Mouse (Mus musculus) small intestine, adult 2 months (tissue): ENCODE data around the gene Myl12a. TPM values are rescaled to one million over a fixed set of nuclear protein-coding genes. Genes with fewer than 3 reads are reported as not detected.
A peak's percentile ranks its signal among the peaks of the same experiment; 100 is the strongest.

ENCODE experiments used
- H3K27ac ChIP-seq: fragments of 200-500 bp; 2 replicates; pipeline ENCODE4 v1.5.1; 2012; ENCODE audit warnings: low read depth, low read length, control low read depth, inconsistent platforms; ENCODE audit not compliant: insufficient read depth
- H3K27me3 ChIP-seq: fragments of 200-500 bp; 2 replicates; pipeline ENCODE4 v1.6.1; 2012; ENCODE audit warnings: mild to moderate bottlenecking, moderate library complexity, low read length, inconsistent platforms; ENCODE audit not compliant: control insufficient read depth, insufficient read depth
- H3K36me3 ChIP-seq: fragments of 200-500 bp; 2 replicates; pipeline ENCODE4 v1.6.1; 2012; ENCODE audit warnings: mild to moderate bottlenecking, low read length, control low read depth, inconsistent platforms; ENCODE audit not compliant: control insufficient read depth, insufficient read depth
- H3K4me1 ChIP-seq: fragments of 200-500 bp; 2 replicates; pipeline ENCODE4 v1.6.1; 2012; ENCODE audit warnings: low read length, inconsistent platforms, mixed read lengths; ENCODE audit not compliant: control insufficient read depth, insufficient read depth, insufficient read length
- H3K4me3 ChIP-seq: fragments of 200-500 bp; 2 replicates; pipeline ENCODE4 v1.5.1; 2012; ENCODE audit warnings: low read depth, mild to moderate bottlenecking, control low read depth, inconsistent platforms, low read length, moderate library complexity
- CTCF ChIP-seq: fragments of 200-500 bp; IDR thresholded peaks from 2 replicates; pipeline ENCODE4 v1.5.1; 2012; ENCODE audit warnings: low read depth, mild to moderate bottlenecking, control low read depth, inconsistent platforms, low read length, moderate library complexity, mixed read lengths; ENCODE audit not compliant: insufficient replicate concordance, insufficient read length; ENCODE audit errors: extremely low read depth
- POLR2A ChIP-seq: fragments of 200-500 bp; IDR thresholded peaks from 2 replicates; pipeline ENCODE4 v1.6.1; 2012; ENCODE audit warnings: low read depth, mild to moderate bottlenecking, control low read depth, inconsistent platforms, low read length, moderate library complexity
- whole genome bisulfite sequencing: fragments of 180-500 bp; shearing (Covaris S2); methylation state at CpG from one replicate; pipeline ENCODE4 v1.1.7; 2018; 5-methylcytosine and 5-hydroxymethylcytosine counted together
- polyA plus RNA-seq: library from polyadenylated mRNA; depleted of rRNA; stranded (reverse); fragments of >200 nt; gene quantifications from 2 replicates; pipeline ENCODE4 v1.2.3, GENCODE M21; 2012

Myl12a gene
- polyA plus RNA-seq, 1 experiment = 52.7 TPM

- H3K4me1 ChIP-seq = no peaks in the 10 kb centered on the region
- H3K27ac ChIP-seq = peak overlapping the region; percentile 27; the same call in 1 of the 2 replicates
- peak overlapping the region; percentile 42 for H3K4me3 ChIP-seq
- TF ChIP-seq CTCF (no peak), POLR2A (no peak)
- H3K36me3 ChIP-seq = no peaks in the 10 kb centered on the region
- no peaks in the 10 kb centered on the region for H3K27me3 ChIP-seq
- WGBS = 42% methylated on average over 6 of the region's 6 CpGs
These were observed 16.6 kb upstream of the Myl12a start for GRCm38 (mm10) chr17:71019309-71019655.

- Histone ChIP-seq H3K27me3 (no peaks in the 10 kb centered on the region), H3K36me3 (no peaks in the 10 kb centered on the region), H3K4me1 (no peaks in the 10 kb centered on the region), H3K4me3 (no peak overlapping the region), H3K27ac (no peak overlapping the region)
- 87% methylated on average over 15 of the region's 15 CpGs for WGBS
- TF ChIP-seq CTCF (no peak), POLR2A (no peak)
These were observed 16.1 kb upstream of the Myl12a start for GRCm38 (mm10) chr17:71018616-71019308.

GRCm38 (mm10) chr17:71018151-71018550 is 15.5 kb upstream of the Myl12a start:
- H3K4me3 ChIP-seq = no peak overlapping the region
- H3K27ac ChIP-seq = no peak overlapping the region
- no peak for TF ChIP-seq CTCF
- H3K27me3 ChIP-seq = no peaks in the 10 kb centered on the region
- peaks cover 2% of the 10 kb centered on the region; the same call in 1 of the 2 replicates for H3K4me1 ChIP-seq
- 97% methylated on average over 3 of the region's 3 CpGs for WGBS
- H3K36me3 ChIP-seq = no peaks in the 10 kb centered on the region

GRCm38 (mm10) chr17:71017457-71017998 is 14.8 kb upstream of the Myl12a start:
- H3K27ac ChIP-seq = no peak overlapping the region
- peaks cover 3% of the 10 kb centered on the region; the same call in 1 of the 2 replicates for H3K4me1 ChIP-seq
- 87% methylated on average over 4 of the region's 4 CpGs for WGBS
- TF ChIP-seq POLR2A (no peak), CTCF (no peak)
- no peaks in the 10 kb centered on the region for H3K27me3 ChIP-seq
- no peak overlapping the region for H3K4me3 ChIP-seq
- H3K36me3 ChIP-seq = no peaks in the 10 kb centered on the region

GRCm38 (mm10) chr17:71014911-71015310 is 12.2 kb upstream of the Myl12a start:
- no peaks in the 10 kb centered on the region for H3K36me3 ChIP-seq
- H3K4me1 ChIP-seq = peaks cover 3% of the 10 kb centered on the region; the same call in 1 of the 2 replicates
- H3K4me3 ChIP-seq = no peak overlapping the region
- H3K27me3 ChIP-seq = no peaks in the 10 kb centered on the region
- 77% methylated on average over 5 of the region's 5 CpGs for WGBS
- H3K27ac ChIP-seq = no peak overlapping the region
- TF ChIP-seq POLR2A (no peak), CTCF (no peak)

- Histone ChIP-seq H3K27me3 (no peaks in the 10 kb centered on the region), H3K4me1 (peaks cover 3% of the 10 kb centered on the region; the same call in 1 of the 2 replicates), H3K27ac (no peak overlapping the region), H3K4me3 (no peak overlapping the region), H3K36me3 (no peaks in the 10 kb centered on the region)
- 35% methylated on average over 6 of the region's 6 CpGs for WGBS
- TF ChIP-seq CTCF (no peak), POLR2A (no peak)
These were observed 10.4 kb upstream of the Myl12a start for GRCm38 (mm10) chr17:71013105-71013504.

GRCm38 (mm10) chr17:71011931-71012662 is 9.4 kb upstream of the Myl12a start:
- Histone ChIP-seq H3K36me3 (no peaks in the 10 kb centered on the region), H3K27me3 (no peaks in the 10 kb centered on the region), H3K4me1 (peaks cover 3% of the 10 kb centered on the region; the same call in 1 of the 2 replicates), H3K27ac (no peak overlapping the region), H3K4me3 (no peak overlapping the region)
- WGBS = 94% methylated on average over 9 of the region's 9 CpGs
- TF ChIP-seq CTCF = no peak
- TF ChIP-seq POLR2A = no peak
